Mouse (Mus musculus): ENCODE measurements around the gene Egfem1. TPM values are rescaled to one million over a fixed set of nuclear protein-coding genes. Genes with fewer than 3 reads are reported as not detected.

The Egfem1 gene
- polyA plus RNA-seq, 1 experiment from 2014 or later, result 2.6 TPM

GRCm38 (mm10) chr3:29243600-29243999 is 161.8 kb downstream of the Egfem1 start:
- H3K4me1 ChIP-seq, result peaks cover 7% of the 10 kb centered on the region; the same call in 1 of the 2 replicates
- no peak for DNase-seq (ENCODE audit: low spot score)
- 29% methylated on average over 3 of the region's 3 CpGs for WGBS

GRCm38 (mm10) chr3:29291633-29292032 is 209.8 kb downstream of the Egfem1 start:
- 93% methylated on average over 4 of the region's 4 CpGs for WGBS
- H3K4me1 ChIP-seq, result no peaks in the 10 kb centered on the region
- no peak overlapping the region for H3K4me3 ChIP-seq
- H3K9me3 ChIP-seq (replicated peaks), result no peaks in the 10 kb centered on the region
- no peak for DNase-seq (ENCODE audit: low spot score)
- no peaks in the 10 kb centered on the region for H3K36me3 ChIP-seq
- H3K27me3 ChIP-seq (ENCODE audit: low read depth, poor library complexity, severe bottlenecking), result no peaks in the 10 kb centered on the region
- no peak overlapping the region for H3K27ac ChIP-seq

More at GRCm38 (mm10) chr3:29243600-29243999, 161.8 kb downstream of the Egfem1 start:
- H3K9me3 ChIP-seq (replicated peaks), result no peaks in the 10 kb centered on the region
- H3K27me3 ChIP-seq (ENCODE audit: low read depth, poor library complexity, severe bottlenecking), result no peaks in the 10 kb centered on the region
- H3K27ac ChIP-seq, result no peak overlapping the region
- no peaks in the 10 kb centered on the region for H3K36me3 ChIP-seq
- no peak overlapping the region for H3K4me3 ChIP-seq

GRCm38 (mm10) chr3:29292251-29292650 is 210.4 kb downstream of the Egfem1 start:
- WGBS, result 87% methylated on average over 3 of the region's 3 CpGs
- Histone ChIP-seq H3K27ac (no peak overlapping the region), H3K27me3 (ENCODE audit: low read depth, poor library complexity, severe bottlenecking) (no peaks in the 10 kb centered on the region), H3K36me3 (no peaks in the 10 kb centered on the region), H3K4me1 (no peaks in the 10 kb centered on the region), H3K4me3 (no peak overlapping the region), H3K9me3 (replicated peaks) (no peaks in the 10 kb centered on the region)
- no peak for DNase-seq (ENCODE audit: low spot score)

GRCm38 (mm10) chr3:29293230-29293629 is 211.4 kb downstream of the Egfem1 start:
- Histone ChIP-seq H3K4me1 (no peaks in the 10 kb centered on the region), H3K9me3 (replicated peaks) (no peaks in the 10 kb centered on the region), H3K4me3 (no peak overlapping the region), H3K36me3 (no peaks in the 10 kb centered on the region), H3K27me3 (ENCODE audit: low read depth, poor library complexity, severe bottlenecking) (no peaks in the 10 kb centered on the region), H3K27ac (no peak overlapping the region)
- WGBS, result 86% methylated on average over 4 of the region's 4 CpGs
- DNase-seq (ENCODE audit: low spot score), result no peak

- WGBS, result 64% methylated on average over 3 of the region's 3 CpGs
- Histone ChIP-seq H3K27me3 (ENCODE audit: low read depth, poor library complexity, severe bottlenecking) (no peaks in the 10 kb centered on the region), H3K4me1 (no peaks in the 10 kb centered on the region), H3K36me3 (no peaks in the 10 kb centered on the region), H3K4me3 (no peak overlapping the region), H3K27ac (no peak overlapping the region), H3K9me3 (replicated peaks) (no peaks in the 10 kb centered on the region)
- no peak for DNase-seq (ENCODE audit: low spot score)
Observed at GRCm38 (mm10) chr3:29342223-29342791, 260.5 kb downstream of the Egfem1 start.

- no peak overlapping the region for H3K4me3 ChIP-seq
- no peak overlapping the region for H3K27ac ChIP-seq
- no peaks in the 10 kb centered on the region for H3K36me3 ChIP-seq
- no peaks in the 10 kb centered on the region for H3K9me3 ChIP-seq (replicated peaks)
- DNase-seq (ENCODE audit: low spot score), result no peak
- H3K27me3 ChIP-seq (ENCODE audit: low read depth, poor library complexity, severe bottlenecking), result no peaks in the 10 kb centered on the region
- WGBS, result 90% methylated on average over 3 of the region's 3 CpGs
- no peaks in the 10 kb centered on the region for H3K4me1 ChIP-seq
Observed at GRCm38 (mm10) chr3:29345805-29346204, 264.0 kb downstream of the Egfem1 start.

GRCm38 (mm10) chr3:29366907-29367306 is 285.1 kb downstream of the Egfem1 start:
- 0 out of 2 replicates have a peak, but pooled peaks cover 2% of the 10 kb centered on the region for H3K4me1 ChIP-seq
- H3K36me3 ChIP-seq, result no peaks in the 10 kb centered on the region
- DNase-seq (ENCODE audit: low spot score), result no peak
- no peak overlapping the region for H3K4me3 ChIP-seq
- WGBS, result 77% methylated on average over 8 of the region's 8 CpGs
- H3K27ac ChIP-seq, result no peak overlapping the region
- no peaks in the 10 kb centered on the region for H3K27me3 ChIP-seq (ENCODE audit: low read depth, poor library complexity, severe bottlenecking)
- no peaks in the 10 kb centered on the region for H3K9me3 ChIP-seq (replicated peaks)

- no peak overlapping the region for H3K4me3 ChIP-seq
- 76% methylated on average over 5 of the region's 5 CpGs for WGBS
- H3K27me3 ChIP-seq (ENCODE audit: low read depth, poor library complexity, severe bottlenecking), result no peaks in the 10 kb centered on the region
- H3K27ac ChIP-seq, result no peak overlapping the region
- H3K9me3 ChIP-seq (replicated peaks), result no peaks in the 10 kb centered on the region
- no peaks in the 10 kb centered on the region for H3K36me3 ChIP-seq
- H3K4me1 ChIP-seq, result 0 out of 2 replicates have a peak, but pooled peaks cover 2% of the 10 kb centered on the region
- DNase-seq (ENCODE audit: low spot score), result no peak
Observed at GRCm38 (mm10) chr3:29370519-29370918, 288.7 kb downstream of the Egfem1 start.

- no peaks in the 10 kb centered on the region for H3K36me3 ChIP-seq
- no peak overlapping the region for H3K4me3 ChIP-seq
- peaks cover 8% of the 10 kb centered on the region for H3K4me1 ChIP-seq
- DNase-seq (ENCODE audit: low spot score), result no peak
- no peaks in the 10 kb centered on the region for H3K9me3 ChIP-seq (replicated peaks)
- no peak overlapping the region for H3K27ac ChIP-seq
- H3K27me3 ChIP-seq (ENCODE audit: low read depth, poor library complexity, severe bottlenecking), result no peaks in the 10 kb centered on the region
- WGBS, result 67% methylated on average over 2 of the region's 2 CpGs
Observed at GRCm38 (mm10) chr3:29381255-29381654, 299.4 kb downstream of the Egfem1 start.

GRCm38 (mm10) chr3:29399064-29399463 is 317.2 kb downstream of the Egfem1 start:
- H3K36me3 ChIP-seq, result no peaks in the 10 kb centered on the region
- no peak for DNase-seq (ENCODE audit: low spot score)
- H3K27me3 ChIP-seq (ENCODE audit: low read depth, poor library complexity, severe bottlenecking), result no peaks in the 10 kb centered on the region
- no peak overlapping the region for H3K4me3 ChIP-seq
- H3K27ac ChIP-seq, result no peak overlapping the region
- no peaks in the 10 kb centered on the region for H3K9me3 ChIP-seq (replicated peaks)
- H3K4me1 ChIP-seq, result no peaks in the 10 kb centered on the region
- 81% methylated on average over 3 of the region's 3 CpGs for WGBS

GRCm38 (mm10) chr3:29421634-29422033 is 339.8 kb downstream of the Egfem1 start:
- no peaks in the 10 kb centered on the region for H3K36me3 ChIP-seq
- H3K4me1 ChIP-seq, result no peaks in the 10 kb centered on the region
- no peak for DNase-seq (ENCODE audit: low spot score)
- 98% methylated on average over 2 of the region's 2 CpGs for WGBS
- H3K27ac ChIP-seq, result no peak overlapping the region
- no peaks in the 10 kb centered on the region for H3K27me3 ChIP-seq (ENCODE audit: low read depth, poor library complexity, severe bottlenecking)
- no peaks in the 10 kb centered on the region for H3K9me3 ChIP-seq (replicated peaks)
- no peak overlapping the region for H3K4me3 ChIP-seq

- H3K36me3 ChIP-seq, result no peaks in the 10 kb centered on the region
- DNase-seq (ENCODE audit: low spot score), result no peak
- H3K9me3 ChIP-seq (replicated peaks), result no peaks in the 10 kb centered on the region
- peaks cover 6% of the 10 kb centered on the region; the same call in 1 of the 2 replicates for H3K4me1 ChIP-seq
- WGBS, result 64% methylated on average over 10 of the region's 10 CpGs
- H3K27ac ChIP-seq, result no peak overlapping the region
- H3K4me3 ChIP-seq, result no peak overlapping the region
- H3K27me3 ChIP-seq (ENCODE audit: low read depth, poor library complexity, severe bottlenecking), result no peaks in the 10 kb centered on the region
Observed at GRCm38 (mm10) chr3:29432109-29433091, 350.6 kb downstream of the Egfem1 start.

GRCm38 (mm10) chr3:29443024-29443423 is 361.2 kb downstream of the Egfem1 start:
- no peaks in the 10 kb centered on the region for H3K27me3 ChIP-seq (ENCODE audit: low read depth, poor library complexity, severe bottlenecking)
- no peak for DNase-seq (ENCODE audit: low spot score)
- WGBS, result 90% methylated on average over 6 of the region's 6 CpGs
- H3K9me3 ChIP-seq (replicated peaks), result no peaks in the 10 kb centered on the region
- no peak overlapping the region for H3K27ac ChIP-seq
- H3K4me3 ChIP-seq, result no peak overlapping the region
- no peaks in the 10 kb centered on the region for H3K36me3 ChIP-seq
- H3K4me1 ChIP-seq, result peaks cover 7% of the 10 kb centered on the region

All from limb, embryonic 10.5 days (tissue).